Mouse (Mus musculus) macrophage (primary cell): ENCODE results near the gene Ucma. TPM values are rescaled to one million over a fixed set of nuclear protein-coding genes. Genes with fewer than 3 reads are reported as not detected.

Source experiments
- H3K27ac ChIP-seq: fragments of 350-480 bp; formaldehyde crosslinking; 2 replicates; pipeline ENCODE4 v1.9.0; 2021
- H3K36me3 ChIP-seq: fragments of 350-480 bp; formaldehyde crosslinking; 2 replicates; pipeline ENCODE4 v1.9.0; 2021; ENCODE audit errors: inconsistent target
- H3K4me3 ChIP-seq: fragments of 350-480 bp; formaldehyde crosslinking; 2 replicates; pipeline ENCODE4 v1.9.0; 2021; ENCODE audit errors: inconsistent target
- H3K79me2 ChIP-seq: fragments of 350-480 bp; formaldehyde crosslinking; 2 replicates; pipeline ENCODE4 v1.9.0; 2021; ENCODE audit errors: inconsistent target
- WGBS: methylation state at CpG from one replicate; pipeline ENCODE4 v1.1.7; 2026; ENCODE audit warnings: inconsistent platforms; ENCODE audit not compliant: missing documents; 5-methylcytosine and 5-hydroxymethylcytosine counted together
- polyA plus RNA-seq: library from polyadenylated mRNA; stranded (reverse); fragments of 250-400 nt; gene quantifications from 3 replicates; pipeline ENCODE4 v1.2.4, GENCODE M21; 2018; ENCODE audit warnings: inconsistent platforms

Gene Ucma
- polyA plus RNA-seq, 1 experiment from 2014 or later, result not detected

- Histone ChIP-seq H3K4me3 (no peak overlapping the region), H3K36me3 (peaks cover 17% of the 10 kb centered on the region; the same call in 1 of the 2 replicates)
- 83% methylated on average over 1 of the region's 1 CpGs for WGBS
These were observed 43.8 kb downstream of the Ucma start for GRCm38 (mm10) chr2:5019708-5020107.

GRCm38 (mm10) chr2:5023275-5023674, 47.4 kb downstream of the Ucma start:
- no peak overlapping the region for H3K27ac ChIP-seq
- 96% methylated on average over 2 of the region's 2 CpGs for WGBS
- H3K36me3 ChIP-seq, result peaks cover 37% of the 10 kb centered on the region; the same call in 1 of the 2 replicates
- no peak overlapping the region for H3K4me3 ChIP-seq
- no peaks in the 10 kb centered on the region for H3K79me2 ChIP-seq

More at GRCm38 (mm10) chr2:5019708-5020107, 43.8 kb downstream of the Ucma start:
- Histone ChIP-seq H3K27ac (no peak overlapping the region), H3K79me2 (no peaks in the 10 kb centered on the region)

GRCm38 (mm10) chr2:5023699-5024399, 47.9 kb downstream of the Ucma start:
- peaks cover 43% of the 10 kb centered on the region; the same call in 1 of the 2 replicates for H3K36me3 ChIP-seq
- no peak overlapping the region for H3K4me3 ChIP-seq
- H3K27ac ChIP-seq, result no peak overlapping the region
- H3K79me2 ChIP-seq, result no peaks in the 10 kb centered on the region
- 95% methylated on average over 14 of the region's 14 CpGs for WGBS

- Histone ChIP-seq H3K27ac (no peak overlapping the region), H3K36me3 (peaks cover 54% of the 10 kb centered on the region; the same call in 1 of the 2 replicates)
- WGBS, result 78% methylated on average over 3 of the region's 4 CpGs
These were observed 49.3 kb downstream of the Ucma start for GRCm38 (mm10) chr2:5025162-5025733.

GRCm38 (mm10) chr2:5027057-5027456, 51.1 kb downstream of the Ucma start:
- no peak overlapping the region for H3K4me3 ChIP-seq
- WGBS, result 92% methylated on average over 6 of the region's 6 CpGs
- no peak overlapping the region for H3K27ac ChIP-seq
- peaks cover 51% of the 10 kb centered on the region; the same call in 1 of the 2 replicates for H3K36me3 ChIP-seq
- H3K79me2 ChIP-seq, result no peaks in the 10 kb centered on the region

More at GRCm38 (mm10) chr2:5025162-5025733, 49.3 kb downstream of the Ucma start:
- H3K4me3 ChIP-seq, result no peak overlapping the region
- no peaks in the 10 kb centered on the region for H3K79me2 ChIP-seq

GRCm38 (mm10) chr2:5028047-5028446, 52.1 kb downstream of the Ucma start:
- H3K79me2 ChIP-seq, result no peaks in the 10 kb centered on the region
- H3K4me3 ChIP-seq, result no peak overlapping the region
- H3K27ac ChIP-seq, result no peak overlapping the region
- 93% methylated on average over 7 of the region's 7 CpGs for WGBS
- peaks cover 50% of the 10 kb centered on the region; the same call in 1 of the 2 replicates for H3K36me3 ChIP-seq

GRCm38 (mm10) chr2:5029808-5030207, 53.9 kb downstream of the Ucma start:
- Histone ChIP-seq H3K27ac (no peak overlapping the region), H3K36me3 (peaks cover 50% of the 10 kb centered on the region; the same call in 1 of the 2 replicates), H3K79me2 (no peaks in the 10 kb centered on the region), H3K4me3 (no peak overlapping the region)
- 98% methylated on average over 4 of the region's 4 CpGs for WGBS

- Histone ChIP-seq H3K4me3 (no peak overlapping the region), H3K36me3 (peaks cover 50% of the 10 kb centered on the region; the same call in 1 of the 2 replicates), H3K27ac (no peak overlapping the region), H3K79me2 (no peaks in the 10 kb centered on the region)
- 89% methylated on average over 6 of the region's 7 CpGs for WGBS
These were observed 55.3 kb downstream of the Ucma start for GRCm38 (mm10) chr2:5031215-5031614.

- Histone ChIP-seq H3K4me3 (no peak overlapping the region), H3K79me2 (no peaks in the 10 kb centered on the region), H3K27ac (no peak overlapping the region), H3K36me3 (peaks cover 37% of the 10 kb centered on the region; the same call in 1 of the 2 replicates)
- 89% methylated on average over 5 of the region's 5 CpGs for WGBS
These were observed 56.7 kb downstream of the Ucma start for GRCm38 (mm10) chr2:5032665-5033064.

- 85% methylated on average over 9 of the region's 15 CpGs for WGBS
- Histone ChIP-seq H3K36me3 (peaks cover 34% of the 10 kb centered on the region; the same call in 1 of the 2 replicates), H3K4me3 (no peak overlapping the region), H3K79me2 (no peaks in the 10 kb centered on the region), H3K27ac (no peak overlapping the region)
These were observed 57.9 kb downstream of the Ucma start for GRCm38 (mm10) chr2:5033546-5034420.

GRCm38 (mm10) chr2:5034801-5035200, 58.9 kb downstream of the Ucma start:
- Histone ChIP-seq H3K79me2 (no peaks in the 10 kb centered on the region), H3K36me3 (peaks cover 34% of the 10 kb centered on the region), H3K27ac (no peak overlapping the region), H3K4me3 (no peak overlapping the region)
- 77% methylated on average over 8 of the region's 8 CpGs for WGBS

- Histone ChIP-seq H3K36me3 (peaks cover 31% of the 10 kb centered on the region), H3K27ac (no peak overlapping the region), H3K79me2 (no peaks in the 10 kb centered on the region), H3K4me3 (no peak overlapping the region)
- WGBS, result 92% methylated on average over 9 of the region's 9 CpGs
These were observed 59.3 kb downstream of the Ucma start for GRCm38 (mm10) chr2:5035241-5035640.
